Mouse (Mus musculus) MEL (cell line): ENCODE data around the gene D16Ertd472e. TPM values are rescaled to one million over a fixed set of nuclear protein-coding genes. Genes with fewer than 3 reads are reported as not detected.

Experiments used
- DNase-seq: peaks from one replicate; pipeline ENCODE4 v3.0.0; 2011; ENCODE audit warnings: low read depth, low spot score
- H3K27ac ChIP-seq: 2 replicates; pipeline ENCODE4 v1.5.1; 2012; ENCODE audit warnings: low read depth, mild to moderate bottlenecking, control low read depth, low read length, moderate library complexity; ENCODE audit not compliant: control insufficient read depth
- H3K27me3 ChIP-seq, 2 experiments: fragments of 150-350 bp in 1 of 2; sonication (generic) in 1 of 2; 2 replicates each; pipeline ENCODE4 v1.6.1; 2012; ENCODE audit warnings: low read length in 2 of 2, mild to moderate bottlenecking in 2 of 2, improper control_type of control experiment in 1 of 2, moderate library complexity in 1 of 2; ENCODE audit not compliant: insufficient read depth in 2 of 2, control insufficient read depth in 1 of 2
- H3K36me3 ChIP-seq, 2 experiments: 2 replicates each; pipeline ENCODE4 v1.6.1; 2012 to 2014; ENCODE audit warnings: low read length in 2 of 2, improper control_type of control experiment in 1 of 2, inconsistent platforms in 1 of 2, mild to moderate bottlenecking in 1 of 2; ENCODE audit not compliant: insufficient read depth in 2 of 2, control insufficient read depth in 1 of 2
- H3K4me1 ChIP-seq, 2 experiments: fragments of 150-350 bp in 1 of 2; sonication (generic) in 1 of 2; 2 replicates each; pipeline ENCODE4 v1.6.1; 2012; ENCODE audit warnings: low read length in 2 of 2, improper control_type of control experiment in 1 of 2, mild to moderate bottlenecking in 1 of 2; ENCODE audit not compliant: insufficient read depth in 2 of 2, control insufficient read depth in 1 of 2
- H3K4me3 ChIP-seq, 2 experiments: fragments of 150-350 bp in 1 of 2; sonication (generic) in 1 of 2; 2 replicates each; pipeline ENCODE4 v1.5.1; 2012; ENCODE audit warnings: low read depth in 2 of 2, low read length in 2 of 2, mild to moderate bottlenecking in 2 of 2, moderate library complexity in 2 of 2, control low read depth in 1 of 2, improper control_type of control experiment in 1 of 2; ENCODE audit not compliant: control insufficient read depth in 1 of 2, insufficient read depth in 1 of 2
- H3K79me2 ChIP-seq: 2 replicates; pipeline ENCODE4 v1.6.1; 2012; ENCODE audit warnings: mild to moderate bottlenecking, low read length, moderate library complexity; ENCODE audit not compliant: control insufficient read depth, poor library complexity, insufficient read depth
- H3K9ac ChIP-seq: 2 replicates; pipeline ENCODE4 v1.6.1; 2012; ENCODE audit warnings: low read depth, mild to moderate bottlenecking, control low read depth, low read length, moderate library complexity; ENCODE audit not compliant: control insufficient read depth, poor library complexity, severe bottlenecking
- H3K9me3 ChIP-seq: fragments of 150-350 bp; sonication (generic); replicated peaks from 2 replicates; pipeline ENCODE4 v1.6.1; 2012; ENCODE audit warnings: mild to moderate bottlenecking, low read length, improper control_type of control experiment, moderate library complexity; ENCODE audit not compliant: insufficient read depth
- CHD1 ChIP-seq: IDR thresholded peaks from 2 replicates; pipeline ENCODE4 v1.6.1; 2012; ENCODE audit warnings: low read depth, mild to moderate bottlenecking, inconsistent platforms, low read length, improper control_type of control experiment
- ELF1 ChIP-seq: IDR thresholded peaks from 2 replicates; pipeline ENCODE4 v1.6.1; 2014; ENCODE audit warnings: low read depth, mild to moderate bottlenecking, inconsistent platforms, low read length, improper control_type of control experiment, moderate library complexity
- EP300 ChIP-seq, 2 experiments: IDR thresholded peaks; 2 replicates each; pipeline ENCODE4 v1.6.1; 2011; ENCODE audit warnings: improper control_type of control experiment in 2 of 2, low read length in 2 of 2, low read depth in 1 of 2, mild to moderate bottlenecking in 1 of 2
- GATA1 ChIP-seq: IDR thresholded peaks from 2 replicates; pipeline ENCODE4 v1.6.1; 2011; ENCODE audit warnings: low read depth, low read length, improper control_type of control experiment
- MAZ ChIP-seq: IDR thresholded peaks from 2 replicates; pipeline ENCODE4 v1.6.1; 2012; ENCODE audit warnings: low read depth, mild to moderate bottlenecking, inconsistent platforms, low read length, improper control_type of control experiment
- MYB ChIP-seq: IDR thresholded peaks from 2 replicates; pipeline ENCODE4 v1.6.1; 2011; ENCODE audit warnings: mild to moderate bottlenecking, low read depth, low read length, improper control_type of control experiment
- POLR2AphosphoS2 ChIP-seq: IDR thresholded peaks from 2 replicates; pipeline ENCODE4 v1.6.1; 2011; ENCODE audit warnings: low read length, improper control_type of control experiment
- RCOR1 ChIP-seq: IDR thresholded peaks from 2 replicates; pipeline ENCODE4 v1.6.1; 2012; ENCODE audit warnings: low read depth, mild to moderate bottlenecking, inconsistent platforms, low read length, improper control_type of control experiment
- SMC3 ChIP-seq: IDR thresholded peaks from 2 replicates; pipeline ENCODE4 v1.6.1; 2011; ENCODE audit warnings: low read depth, low read length, improper control_type of control experiment
- TCF12 ChIP-seq: IDR thresholded peaks from 2 replicates; pipeline ENCODE4 v1.6.1; 2014; ENCODE audit warnings: low read depth, mild to moderate bottlenecking, inconsistent platforms, low read length, improper control_type of control experiment, moderate library complexity
- USF1 ChIP-seq: IDR thresholded peaks from 2 replicates; pipeline ENCODE4 v1.6.1; 2014; ENCODE audit warnings: low read depth, mild to moderate bottlenecking, inconsistent platforms, low read length, improper control_type of control experiment, moderate library complexity
- ZNF384 ChIP-seq: IDR thresholded peaks from 2 replicates; pipeline ENCODE4 v1.6.1; 2012; ENCODE audit warnings: low read depth, mild to moderate bottlenecking, inconsistent platforms, low read length, improper control_type of control experiment
- polyA plus RNA-seq, 2 experiments: library from polyadenylated mRNA; stranded (reverse) in 1 of 2; unstranded in 1 of 2; fragments of >175 nt in 1 of 2; fragments of >200 nt in 1 of 2; gene quantifications; 2 replicates each; pipeline versions ENCODE4 v1.2.1 to v1.2.4; 2012; ENCODE audit warnings: low replicate concordance in 2 of 2, low read depth in 1 of 2; ENCODE audit not compliant: insufficient read length in 2 of 2, insufficient read depth in 1 of 2, missing spikeins in 1 of 2
- total RNA-seq: library from RNA; depleted of rRNA; stranded (reverse); fragments of 300-350 nt; gene quantifications from 2 replicates; pipeline ENCODE4 v1.2.3, GENCODE M21; 2012; rRNA removed

Gene D16Ertd472e
- total and polyA plus RNA-seq, 3 experiments: 23.0 to 30.4 (median 23.6) TPM

- no peak overlapping the region for H3K9ac ChIP-seq
- H3K4me3 ChIP-seq: no peak overlapping the region
- H3K79me2 ChIP-seq: no peaks in the 10 kb centered on the region
- no peaks in the 10 kb centered on the region for H3K27me3 ChIP-seq
- no peak for TF ChIP-seq EP300 (IDR thresholded peaks at IDR 0.05; ENCODE audit: low read depth in 1 of 2, low read length in 2 of 2)
- no peak for TF ChIP-seq MAZ
- no peak for TF ChIP-seq CHD1
- no peak for TF ChIP-seq TCF12
- TF ChIP-seq SMC3: no peak
- no peak for TF ChIP-seq MYB
- TF ChIP-seq ZNF384: no peak
- TF ChIP-seq RCOR1: no peak
- TF ChIP-seq POLR2AphosphoS2: no peak
- TF ChIP-seq ELF1: no peak
- TF ChIP-seq GATA1: no peak
- TF ChIP-seq USF1: no peak
- no peak for DNase-seq
- H3K27ac ChIP-seq: no peak overlapping the region
- H3K4me1 ChIP-seq: peaks cover 2 to 3% of the 10 kb centered on the region in 2 experiments; a peak in 1 of 4 replicates
- H3K36me3 ChIP-seq: peaks cover 0 to 6% of the 10 kb centered on the region in 2 experiments; a peak in 1 of 4 replicates
- no peaks in the 10 kb centered on the region for H3K9me3 ChIP-seq
These were observed 85.7 kb downstream of the D16Ertd472e start for GRCm38 (mm10) chr16:78490779-78491178.

Other genes starting within 250 kb of the D16Ertd472e start
- gene Btg3, start 199.5 kb downstream of the D16Ertd472e start, total RNA-seq: 11.6 and 17.5 TPM in 2 replicates
- 1 to 10 TPM in 1 of 2 experiments, not detected in 1; 8.5 TPM for gene Btg3, start 199.5 kb downstream of the D16Ertd472e start, polyA plus RNA-seq